In the genomic region with DNA sequence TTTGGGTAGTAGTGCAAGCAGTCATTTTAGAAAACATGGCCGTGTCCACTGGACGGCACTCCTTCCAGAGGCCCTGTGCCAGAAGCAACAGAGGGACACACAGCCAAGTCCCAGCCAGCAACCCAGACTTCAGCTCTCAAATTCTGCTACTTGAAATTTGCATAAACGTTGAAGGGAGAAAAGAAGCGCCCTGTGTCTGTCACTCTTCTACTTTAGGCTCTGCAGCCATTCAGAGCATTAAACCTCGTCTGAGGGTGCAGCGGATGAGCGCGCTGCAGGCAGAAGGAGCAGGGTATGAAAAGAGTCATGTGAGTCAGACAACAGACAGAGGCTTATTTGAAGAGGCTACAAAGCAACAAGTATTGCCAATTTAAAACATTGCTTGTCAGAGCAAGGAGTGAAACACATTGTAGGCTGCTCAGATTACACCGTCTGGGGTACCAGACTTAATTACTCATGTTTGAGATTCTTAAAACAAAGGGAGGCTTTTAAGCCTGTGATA, we compare ENCODE assay signal across 9 mouse cellular contexts. TPM values are rescaled to one million over a fixed set of nuclear protein-coding genes. Genes with fewer than 3 reads are reported as not detected.
A peak's percentile ranks its signal among the peaks of the same experiment; 100 is the strongest.
DNase-seq lines count a peak whose midpoint lies in the region; ATAC-seq lines count a peak whose summit lies in the region.
"Had no signal": no experiment of that assay in that cellular context is flagged by ENCODE, and none has a peak within 500 bp of the region (broad histone marks: within the 10 kb centered on the region; RNA-seq: fewer than 3 reads in every experiment).

No protein-coding gene starts in this region.

- 6% methylated on average over 9 of the region's 9 CpGs for WGBS in hindbrain, embryonic 14.5 days
- 14% methylated on average over 9 of the region's 9 CpGs for WGBS in limb, embryonic 10.5 days

- H3K27me3 ChIP-seq in hindbrain, embryonic 14.5 days (ENCODE audit: control insufficient read depth, insufficient read depth, low read length) = no peaks in the 10 kb centered on the region
- no peaks in the 10 kb centered on the region for H3K27me3 ChIP-seq in limb, embryonic 10.5 days (ENCODE audit: low read depth, poor library complexity, severe bottlenecking)

- peak overlapping the region; percentile 19; the same call in 1 of the 2 replicates for H3K4me2 ChIP-seq in hindbrain, embryonic 14.5 days (replicated peaks)

- peaks cover 24% of the 10 kb centered on the region for H3K4me1 ChIP-seq in hindbrain, embryonic 14.5 days (replicated peaks; ENCODE audit: control insufficient read depth, insufficient read depth, low read length)
- peaks cover 81% of the 10 kb centered on the region for H3K4me1 ChIP-seq in limb, embryonic 10.5 days

- no peaks in the 10 kb centered on the region for H3K36me3 ChIP-seq in hindbrain, embryonic 14.5 days (replicated peaks; ENCODE audit: control insufficient read depth, insufficient read depth)
- peaks cover 3% of the 10 kb centered on the region; the same call in 1 of the 2 replicates for H3K36me3 ChIP-seq in limb, embryonic 10.5 days

- H3K9me3 ChIP-seq in hindbrain, embryonic 14.5 days (ENCODE audit: control insufficient read depth, low read length) = no peaks in the 10 kb centered on the region
- H3K9me3 ChIP-seq in limb, embryonic 10.5 days (replicated peaks) = no peaks in the 10 kb centered on the region

- DNase-seq in layer of hippocampus, adult 18-20 months (ENCODE audit: low spot score in 2 of 2) = peak; percentile 46 to 69
- no peak for DNase-seq in layer of hippocampus, postnatal 25 days (ENCODE audit: extremely low spot score in 1 of 2, low spot score in 1 of 2)
- peak; percentile 74 for DNase-seq in brain, adult 2 months (ENCODE audit: low read depth, low spot score)
- DNase-seq in gastrocnemius, adult 18-20 months (ENCODE audit: low spot score) = peak; percentile 74
- no peak for DNase-seq in hindbrain, embryonic 14.5 days (ENCODE audit: low spot score)
- no peak for DNase-seq in limb, embryonic 10.5 days (ENCODE audit: low spot score)
- peak; percentile 30 for DNase-seq in right cerebral cortex, postnatal 25 days
- no peak for DNase-seq in thymus, postnatal 36 days

- peak overlapping the region; percentile 64 for H3K27ac ChIP-seq in hindbrain, embryonic 14.5 days
- peak overlapping the region; percentile 75 for H3K27ac ChIP-seq in limb, embryonic 10.5 days
- H3K27ac ChIP-seq: liver, embryonic 14.5 days had no signal

- ATAC-seq in hindbrain, embryonic 14.5 days (ENCODE audit: low FRiP score) = peak; percentile 82

- H3K4me3 ChIP-seq in hindbrain, embryonic 14.5 days (replicated peaks; ENCODE audit: low read length) = no peak overlapping the region
- no peak overlapping the region for H3K4me3 ChIP-seq in limb, embryonic 10.5 days

- H3K9ac ChIP-seq in hindbrain, embryonic 14.5 days = no peak overlapping the region
- H3K9ac ChIP-seq: liver, embryonic 14.5 days had no signal

RNA-seq across cellular contexts. Expression of gene Notch2, which starts 29.7 kb away (rescaled TPM):
- total RNA-seq in layer of hippocampus, adult 18-20 months (2021) = 10 to 100 TPM; 21.4 to 22.8 TPM
- total RNA-seq in layer of hippocampus, postnatal 25 days (2021) = 10 to 100 TPM; 20.2 to 24.7 TPM
- total RNA-seq in gastrocnemius, adult 18-20 months (2021) = 1 to 10 TPM; 6.6 to 8.3 TPM
- polyA plus RNA-seq in hindbrain, embryonic 14.5 days (2014; fragmentation: Nextera tagmentation; extraction: Ambion mirVana) = 14.8 and 15.2 TPM in 2 replicates
- 22.7 and 29.6 TPM in 2 replicates for polyA plus RNA-seq in limb, embryonic 10.5 days (2016; fragmentation: Nextera tagmentation; extraction: Ambion mirVana)

Comparison
In these comparisons a context has a peak if more than half of its experiments do, and no peak if none do; other contexts are left out.
1. DNase-seq: peak in layer of hippocampus, adult 18-20 months (2 of 2), brain, adult 2 months (single experiment), gastrocnemius, adult 18-20 months (single experiment) and right cerebral cortex, postnatal 25 days (single experiment); none in layer of hippocampus, postnatal 25 days (0 of 2), hindbrain, embryonic 14.5 days (single experiment), limb, embryonic 10.5 days (single experiment) and thymus, postnatal 36 days (0 of 2).